Mouse (Mus musculus) testis, adult 2 months (tissue): ENCODE data around the gene Rbp7. TPM values are rescaled to one million over a fixed set of nuclear protein-coding genes. Genes with fewer than 3 reads are reported as not detected.
A peak's percentile ranks its signal among the peaks of the same experiment; 100 is the strongest.
"Not testable (repeated sequence)": the region's sequence is repeated elsewhere in the genome, so short reads cannot be mapped to it uniquely, and the experiment has no call there.

Source experiments
- H3K27ac ChIP-seq: fragments of 200-500 bp; 2 replicates; pipeline ENCODE4 v1.5.1; 2012; ENCODE audit warnings: low read depth, low read length; ENCODE audit not compliant: control insufficient read depth, insufficient read depth
- H3K27me3 ChIP-seq: fragments of 200-500 bp; 2 replicates; pipeline ENCODE4 v1.6.1; 2012; ENCODE audit warnings: mild to moderate bottlenecking, low read length, moderate library complexity; ENCODE audit not compliant: control insufficient read depth, insufficient read depth
- H3K36me3 ChIP-seq: fragments of 200-500 bp; 2 replicates; pipeline ENCODE4 v1.6.1; 2012; ENCODE audit warnings: mild to moderate bottlenecking, low read length; ENCODE audit not compliant: control insufficient read depth, insufficient read depth
- H3K4me1 ChIP-seq: fragments of 200-500 bp; 2 replicates; pipeline ENCODE4 v1.6.1; 2012; ENCODE audit warnings: low read length; ENCODE audit not compliant: control insufficient read depth, insufficient read depth
- H3K4me3 ChIP-seq: fragments of 200-500 bp; 2 replicates; pipeline ENCODE4 v1.5.1; 2012; ENCODE audit warnings: low read depth, mild to moderate bottlenecking, low read length, moderate library complexity, mixed read lengths; ENCODE audit not compliant: control insufficient read depth
- CTCF ChIP-seq: fragments of 200-500 bp; IDR thresholded peaks from 2 replicates; pipeline ENCODE4 v1.5.1; 2012; ENCODE audit warnings: low read depth, mild to moderate bottlenecking, inconsistent platforms, low read length, moderate library complexity; ENCODE audit not compliant: control insufficient read depth, insufficient read depth, insufficient replicate concordance
- POLR2A ChIP-seq: fragments of 200-500 bp; IDR thresholded peaks from 2 replicates; pipeline ENCODE4 v1.6.1; 2012; ENCODE audit warnings: low read depth, mild to moderate bottlenecking, inconsistent platforms, low read length, moderate library complexity; ENCODE audit not compliant: control insufficient read depth
- polyA plus RNA-seq: library from polyadenylated mRNA; depleted of rRNA; stranded (reverse); fragments of >200 nt; gene quantifications from 2 replicates; pipeline ENCODE4 v1.2.3, GENCODE M21; 2012

Rbp7 gene
- polyA plus RNA-seq, 1 experiment = 0.33 TPM

GRCm38 (mm10) chr4:149453656-149454055, 1.1 kb downstream of the Rbp7 start:
- no peaks in the 10 kb centered on the region for H3K27me3 ChIP-seq

GRCm38 (mm10) chr4:149450636-149451035, 4.1 kb downstream of the Rbp7 start:
- H3K4me1 ChIP-seq = no peaks in the 10 kb centered on the region; the same call in 1 of the 2 replicates
- H3K27me3 ChIP-seq = no peaks in the 10 kb centered on the region
- H3K36me3 ChIP-seq = no peaks in the 10 kb centered on the region
- H3K4me3 ChIP-seq = no peak overlapping the region
- no peak for TF ChIP-seq CTCF
- TF ChIP-seq POLR2A = no peak
- H3K27ac ChIP-seq = no peak overlapping the region

More at GRCm38 (mm10) chr4:149453656-149454055, 1.1 kb downstream of the Rbp7 start:
- Histone ChIP-seq H3K27ac (no peak overlapping the region), H3K4me3 (no peak overlapping the region), H3K4me1 (peaks cover 3% of the 10 kb centered on the region; the same call in 1 of the 2 replicates), H3K36me3 (no peaks in the 10 kb centered on the region)
- no peak for TF ChIP-seq POLR2A
- peak; percentile 61; the same call in 1 of the 2 replicates for TF ChIP-seq CTCF

- Histone ChIP-seq H3K27me3 (no peaks in the 10 kb centered on the region), H3K4me1 (no peaks in the 10 kb centered on the region; the same call in none of the 2 replicates), H3K36me3 (no peaks in the 10 kb centered on the region), H3K4me3 (no peak overlapping the region), H3K27ac (no peak overlapping the region)
- TF ChIP-seq POLR2A (no peak), CTCF (no peak)
Measured at GRCm38 (mm10) chr4:149446309-149446708, 8.5 kb downstream of the Rbp7 start.

GRCm38 (mm10) chr4:149445868-149446267, 8.9 kb downstream of the Rbp7 start:
- no peak for TF ChIP-seq POLR2A
- TF ChIP-seq CTCF = no peak
- Histone ChIP-seq H3K4me1 (no peaks in the 10 kb centered on the region; the same call in none of the 2 replicates), H3K4me3 (no peak overlapping the region), H3K36me3 (no peaks in the 10 kb centered on the region), H3K27ac (no peak overlapping the region), H3K27me3 (no peaks in the 10 kb centered on the region)

GRCm38 (mm10) chr4:149444964-149445701, 9.6 kb downstream of the Rbp7 start:
- no peaks in the 10 kb centered on the region for H3K27me3 ChIP-seq
- H3K27ac ChIP-seq = peak overlapping the region; percentile 35; the same call in 1 of the 2 replicates
- peak overlapping the region; percentile 56 for H3K4me3 ChIP-seq
- H3K36me3 ChIP-seq = no peaks in the 10 kb centered on the region
- H3K4me1 ChIP-seq = no peaks in the 10 kb centered on the region; the same call in none of the 2 replicates
- TF ChIP-seq POLR2A (no peak), CTCF (peak; percentile 74; the same call in 1 of the 2 replicates)

GRCm38 (mm10) chr4:149444465-149444864, 10.3 kb downstream of the Rbp7 start:
- H3K36me3 ChIP-seq = no peaks in the 10 kb centered on the region
- no peak overlapping the region for H3K4me3 ChIP-seq
- H3K4me1 ChIP-seq = no peaks in the 10 kb centered on the region; the same call in none of the 2 replicates
- TF ChIP-seq CTCF (no peak), POLR2A (no peak)
- no peaks in the 10 kb centered on the region for H3K27me3 ChIP-seq
- no peak overlapping the region for H3K27ac ChIP-seq

GRCm38 (mm10) chr4:149442436-149442835, 12.3 kb downstream of the Rbp7 start:
- no peak overlapping the region for H3K27ac ChIP-seq
- H3K36me3 ChIP-seq = no peaks in the 10 kb centered on the region
- H3K27me3 ChIP-seq = no peaks in the 10 kb centered on the region
- TF ChIP-seq POLR2A (no peak), CTCF (no peak)
- H3K4me1 ChIP-seq = no peaks in the 10 kb centered on the region; the same call in none of the 2 replicates
- H3K4me3 ChIP-seq = no peak overlapping the region

- no peak overlapping the region for H3K27ac ChIP-seq
- no peaks in the 10 kb centered on the region for H3K36me3 ChIP-seq
- no peaks in the 10 kb centered on the region; the same call in 1 of the 2 replicates for H3K4me1 ChIP-seq
- no peak for TF ChIP-seq POLR2A
- TF ChIP-seq CTCF = no peak
- H3K4me3 ChIP-seq = no peak overlapping the region
- H3K27me3 ChIP-seq = no peaks in the 10 kb centered on the region
Measured at GRCm38 (mm10) chr4:149440576-149440975, 14.2 kb downstream of the Rbp7 start.

GRCm38 (mm10) chr4:149431887-149432286, 22.9 kb downstream of the Rbp7 start:
- not testable (repeated sequence) for H3K27ac ChIP-seq, H3K4me1 ChIP-seq, H3K36me3 ChIP-seq, H3K4me3 ChIP-seq, H3K27me3 ChIP-seq
